Mouse (Mus musculus) intestine, embryonic 14.5 days (tissue): ENCODE data around the gene Srrm3. TPM values are rescaled to one million over a fixed set of nuclear protein-coding genes. Genes with fewer than 3 reads are reported as not detected.

Experiments used
- ATAC-seq: fragments of 200-750 bp; cut with Nextera tagmentation; replicated peaks from 2 replicates; pipeline ENCODE4 v1.8.0; 2017; ENCODE audit warnings: low read depth, moderate number of reproducible peaks, moderate TSS enrichment, moderate library complexity; ENCODE audit not compliant: low FRiP score, low TSS enrichment
- DNase-seq: peaks from one replicate; pipeline ENCODE4 v3.0.0-alpha.2; 2018; ENCODE audit warnings: low spot score
- H3K27ac ChIP-seq: fragments of 300-500 bp; sonication (generic); 2 replicates; pipeline ENCODE4 v1.5.1; 2014; ENCODE audit warnings: low read depth, mild to moderate bottlenecking, control low read depth
- H3K27me3 ChIP-seq: fragments of 300-500 bp; sonication (generic); replicated peaks from 2 replicates; pipeline ENCODE4 v1.6.1; 2014; ENCODE audit warnings: low read length, control low read depth; ENCODE audit not compliant: control insufficient read depth, insufficient read depth
- H3K36me3 ChIP-seq: fragments of 300-500 bp; sonication (generic); 2 replicates; pipeline ENCODE4 v1.6.1; 2014; ENCODE audit warnings: low read length, control low read depth; ENCODE audit not compliant: control insufficient read depth, insufficient read depth
- H3K4me1 ChIP-seq: fragments of 300-500 bp; sonication (generic); replicated peaks from 2 replicates; pipeline ENCODE4 v1.6.1; 2014; ENCODE audit warnings: low read length, control low read depth, mixed read lengths; ENCODE audit not compliant: control insufficient read depth, insufficient read depth
- H3K4me2 ChIP-seq: fragments of 300-500 bp; sonication (generic); 2 replicates; pipeline ENCODE4 v1.6.1; 2014; ENCODE audit warnings: low read length
- H3K4me3 ChIP-seq: fragments of 300-500 bp; sonication (generic); 2 replicates; pipeline ENCODE4 v1.5.1; 2014; ENCODE audit warnings: low read depth, low read length, control low read depth, mixed read lengths
- H3K9ac ChIP-seq: fragments of 300-500 bp; sonication (generic); 2 replicates; pipeline ENCODE4 v1.6.1; 2014; ENCODE audit warnings: mild to moderate bottlenecking, low read length
- H3K9me3 ChIP-seq: fragments of 300-500 bp; sonication (generic); 2 replicates; pipeline ENCODE4 v1.6.1; 2016; ENCODE audit warnings: low read length, control low read depth; ENCODE audit not compliant: control insufficient read depth
- WGBS: fragments of 180-500 bp; shearing (Covaris S2); extraction: QIAGEN DNeasy Blood & Tissue Kit; methylation state at CpG from one replicate; pipeline ENCODE4 v1.1.7; 2014; 5-methylcytosine and 5-hydroxymethylcytosine counted together
- polyA plus RNA-seq: library from polyadenylated mRNA; unstranded; fragments of >200 nt; fragmentation: Nextera tagmentation; extraction: Ambion mirVana; gene quantifications from 2 replicates; pipeline ENCODE4 v1.2.1, GENCODE M21; 2014

Srrm3 gene
- polyA plus RNA-seq, 1 experiment from 2014 or later, result 2.7 TPM

- Histone ChIP-seq H3K27ac (no peak overlapping the region), H3K36me3 (peaks cover 28% of the 10 kb centered on the region), H3K4me1 (peaks cover 15% of the 10 kb centered on the region), H3K27me3 (no peaks in the 10 kb centered on the region), H3K9me3 (no peaks in the 10 kb centered on the region), H3K4me3 (no peak overlapping the region), H3K4me2 (no peak overlapping the region), H3K9ac (no peak overlapping the region)
- WGBS, result 85% methylated on average over 8 of the region's 8 CpGs
- DNase-seq (no peak), ATAC-seq (no peak)
Measured at GRCm38 (mm10) chr5:135780331-135780730, 26.4 kb upstream of the Srrm3 start.

- Histone ChIP-seq H3K27me3 (no peaks in the 10 kb centered on the region), H3K9me3 (no peaks in the 10 kb centered on the region), H3K4me1 (peaks cover 15% of the 10 kb centered on the region), H3K9ac (no peak overlapping the region), H3K27ac (no peak overlapping the region), H3K4me3 (no peak overlapping the region), H3K4me2 (no peak overlapping the region), H3K36me3 (peaks cover 53% of the 10 kb centered on the region)
- whole genome bisulfite sequencing, result 88% methylated on average over 4 of the region's 4 CpGs
- no peak for ATAC-seq
- no peak for DNase-seq
Measured at GRCm38 (mm10) chr5:135782901-135783300, 23.8 kb upstream of the Srrm3 start.

GRCm38 (mm10) chr5:135793996-135794858, 12.5 kb upstream of the Srrm3 start:
- 11% methylated on average over 20 of the region's 20 CpGs for WGBS
- Histone ChIP-seq H3K4me2 (peak overlapping the region; percentile 42), H3K36me3 (peaks cover 29% of the 10 kb centered on the region), H3K9me3 (no peaks in the 10 kb centered on the region), H3K27me3 (no peaks in the 10 kb centered on the region), H3K4me1 (no peaks in the 10 kb centered on the region), H3K27ac (no peak overlapping the region), H3K4me3 (peak overlapping the region; percentile 13; the same call in 1 of the 2 replicates), H3K9ac (no peak overlapping the region)
- peak; percentile 98 for DNase-seq
- ATAC-seq, result peak; percentile 76

- H3K4me2 ChIP-seq, result peak overlapping the region; percentile 42
- no peak overlapping the region for H3K4me3 ChIP-seq
- no peak for DNase-seq
- H3K4me1 ChIP-seq, result no peaks in the 10 kb centered on the region
- H3K27ac ChIP-seq, result no peak overlapping the region
- no peaks in the 10 kb centered on the region for H3K9me3 ChIP-seq
- H3K36me3 ChIP-seq, result peaks cover 23% of the 10 kb centered on the region
- no peaks in the 10 kb centered on the region for H3K27me3 ChIP-seq
- no peak overlapping the region for H3K9ac ChIP-seq
- 10% methylated on average over 5 of the region's 5 CpGs for WGBS
- no peak for ATAC-seq
Measured at GRCm38 (mm10) chr5:135794859-135795181, 11.9 kb upstream of the Srrm3 start.

GRCm38 (mm10) chr5:135799746-135800145, 6.9 kb upstream of the Srrm3 start:
- no peak for ATAC-seq
- Histone ChIP-seq H3K27ac (no peak overlapping the region), H3K4me1 (no peaks in the 10 kb centered on the region), H3K9ac (no peak overlapping the region), H3K4me3 (no peak overlapping the region), H3K4me2 (no peak overlapping the region), H3K9me3 (no peaks in the 10 kb centered on the region), H3K36me3 (no peaks in the 10 kb centered on the region), H3K27me3 (no peaks in the 10 kb centered on the region)
- DNase-seq, result no peak
- 48% methylated on average over 4 of the region's 4 CpGs for WGBS

GRCm38 (mm10) chr5:135800927-135801326, 5.8 kb upstream of the Srrm3 start:
- Histone ChIP-seq H3K4me2 (no peak overlapping the region), H3K9ac (no peak overlapping the region), H3K36me3 (no peaks in the 10 kb centered on the region), H3K9me3 (no peaks in the 10 kb centered on the region), H3K27ac (no peak overlapping the region), H3K4me3 (no peak overlapping the region), H3K27me3 (no peaks in the 10 kb centered on the region), H3K4me1 (no peaks in the 10 kb centered on the region)
- ATAC-seq (no peak; the same call in 1 of the 2 replicates), DNase-seq (no peak)
- WGBS, result 6% methylated on average over 6 of the region's 6 CpGs

- H3K4me3 ChIP-seq, result no peak overlapping the region
- no peaks in the 10 kb centered on the region for H3K9me3 ChIP-seq
- H3K27me3 ChIP-seq, result no peaks in the 10 kb centered on the region; the same call in 1 of the 2 replicates
- ATAC-seq (no peak), DNase-seq (no peak)
- H3K9ac ChIP-seq, result no peak overlapping the region
- H3K4me1 ChIP-seq, result no peaks in the 10 kb centered on the region
- H3K36me3 ChIP-seq, result no peaks in the 10 kb centered on the region
- WGBS, result 88% methylated on average over 8 of the region's 8 CpGs
- H3K4me2 ChIP-seq, result no peak overlapping the region
- no peak overlapping the region for H3K27ac ChIP-seq
Measured at GRCm38 (mm10) chr5:135802641-135803040, 4.0 kb upstream of the Srrm3 start.

- H3K9ac ChIP-seq, result no peak overlapping the region
- no peaks in the 10 kb centered on the region for H3K4me1 ChIP-seq
- no peak overlapping the region for H3K4me2 ChIP-seq
- ATAC-seq, result no peak
- no peak overlapping the region for H3K4me3 ChIP-seq
- H3K36me3 ChIP-seq, result no peaks in the 10 kb centered on the region
- H3K27me3 ChIP-seq, result no peaks in the 10 kb centered on the region; the same call in 1 of the 2 replicates
- 71% methylated on average over 4 of the region's 4 CpGs for WGBS
- H3K27ac ChIP-seq, result no peak overlapping the region
- H3K9me3 ChIP-seq, result no peaks in the 10 kb centered on the region
- DNase-seq, result no peak
Measured at GRCm38 (mm10) chr5:135803135-135803534, 3.6 kb upstream of the Srrm3 start.

- H3K27me3 ChIP-seq, result no peaks in the 10 kb centered on the region; the same call in 1 of the 2 replicates
Measured at GRCm38 (mm10) chr5:135803676-135804075, 3.0 kb upstream of the Srrm3 start.

More at GRCm38 (mm10) chr5:135803676-135804075, 3.0 kb upstream of the Srrm3 start:
- ATAC-seq (no peak), DNase-seq (no peak)
- Histone ChIP-seq H3K4me1 (no peaks in the 10 kb centered on the region), H3K4me2 (no peak overlapping the region), H3K9ac (no peak overlapping the region), H3K4me3 (no peak overlapping the region), H3K9me3 (no peaks in the 10 kb centered on the region), H3K36me3 (no peaks in the 10 kb centered on the region), H3K27ac (no peak overlapping the region)
- 75% methylated on average over 4 of the region's 4 CpGs for WGBS
